Mouse (Mus musculus): ENCODE results near the gene Arhgap44. TPM values are rescaled to one million over a fixed set of nuclear protein-coding genes. Genes with fewer than 3 reads are reported as not detected.

Arhgap44 gene
- polyA plus RNA-seq, 1 experiment from 2014 or later = 4.1 TPM

DNA sequence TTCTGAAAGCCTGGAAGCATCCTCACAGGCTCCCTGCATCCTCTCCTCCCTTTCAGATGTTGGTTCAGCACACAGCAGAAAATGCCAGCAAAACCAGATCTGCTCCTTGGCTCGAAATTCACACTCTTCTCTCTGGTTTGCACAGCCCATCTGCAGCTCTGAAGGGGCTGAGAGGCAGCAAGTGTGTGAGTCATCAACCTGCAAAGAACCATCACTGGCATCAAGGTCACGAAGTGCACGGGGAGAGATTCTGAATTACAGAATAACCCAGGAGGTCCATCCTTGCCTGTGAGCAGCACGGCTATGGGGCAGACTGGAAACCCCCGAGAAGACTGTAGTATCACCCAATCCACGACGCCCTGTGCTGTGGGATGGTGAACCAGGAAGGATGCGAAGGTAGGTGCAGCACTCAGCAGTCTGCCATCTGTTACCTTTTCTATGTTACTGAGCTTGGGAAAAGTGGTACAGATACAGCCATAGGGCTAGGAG lies 27.5 kb downstream of the Arhgap44 start:
- no peak overlapping the region for H3K9ac ChIP-seq (replicated peaks)
- no peaks in the 10 kb centered on the region for H3K27me3 ChIP-seq
- 83% methylated on average over 8 of the region's 8 CpGs for WGBS
- H3K4me2 ChIP-seq = no peak overlapping the region
- H3K4me1 ChIP-seq (replicated peaks) = no peaks in the 10 kb centered on the region
- H3K9me3 ChIP-seq = no peaks in the 10 kb centered on the region
- no peak overlapping the region for H3K27ac ChIP-seq
- no peak overlapping the region for H3K4me3 ChIP-seq (replicated peaks)
- no peaks in the 10 kb centered on the region for H3K36me3 ChIP-seq
- ATAC-seq (ENCODE audit: insufficient number of reproducible peaks, insufficient read depth, low FRiP score, low TSS enrichment, low read depth) = no peak

DNA sequence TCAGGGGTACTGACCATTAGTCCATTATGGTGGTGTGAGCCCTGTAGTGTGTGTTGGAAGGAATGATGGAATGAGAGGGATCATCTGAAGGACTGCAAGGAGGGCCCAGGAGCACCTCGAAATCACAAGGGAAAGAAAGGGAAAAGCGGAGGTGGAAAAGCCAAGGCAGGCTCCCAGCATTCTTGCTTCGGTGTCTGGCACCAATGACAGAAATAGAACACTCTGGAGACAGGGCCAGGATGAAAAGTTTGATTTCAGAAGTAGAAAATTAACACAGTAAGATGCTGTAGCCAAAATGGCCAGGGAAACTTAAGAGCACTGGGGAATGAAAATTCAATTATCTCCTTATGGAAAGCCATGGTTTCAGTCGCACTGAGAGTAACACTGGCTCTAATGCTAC lies 29.1 kb downstream of the Arhgap44 start:
- Histone ChIP-seq H3K9ac (replicated peaks) (no peak overlapping the region), H3K36me3 (no peaks in the 10 kb centered on the region), H3K4me2 (no peak overlapping the region), H3K4me1 (replicated peaks) (no peaks in the 10 kb centered on the region), H3K4me3 (replicated peaks) (no peak overlapping the region), H3K9me3 (no peaks in the 10 kb centered on the region), H3K27me3 (no peaks in the 10 kb centered on the region), H3K27ac (no peak overlapping the region)
- no peak for ATAC-seq (ENCODE audit: insufficient number of reproducible peaks, insufficient read depth, low FRiP score, low TSS enrichment, low read depth)
- WGBS = 88% methylated on average over 4 of the region's 4 CpGs

- H3K36me3 ChIP-seq = no peaks in the 10 kb centered on the region
- 90% methylated on average over 4 of the region's 4 CpGs for WGBS
- no peak overlapping the region for H3K9ac ChIP-seq (replicated peaks)
- H3K27ac ChIP-seq = no peak overlapping the region
- H3K9me3 ChIP-seq = no peaks in the 10 kb centered on the region
- ATAC-seq (ENCODE audit: insufficient number of reproducible peaks, insufficient read depth, low FRiP score, low TSS enrichment, low read depth) = no peak
- peaks cover 10% of the 10 kb centered on the region for H3K4me1 ChIP-seq (replicated peaks)
- no peaks in the 10 kb centered on the region for H3K27me3 ChIP-seq
- H3K4me3 ChIP-seq (replicated peaks) = no peak overlapping the region
- H3K4me2 ChIP-seq = no peak overlapping the region
These were observed 33.7 kb downstream of the Arhgap44 start for GRCm38 (mm10) chr11:65129110-65129509.

DNA sequence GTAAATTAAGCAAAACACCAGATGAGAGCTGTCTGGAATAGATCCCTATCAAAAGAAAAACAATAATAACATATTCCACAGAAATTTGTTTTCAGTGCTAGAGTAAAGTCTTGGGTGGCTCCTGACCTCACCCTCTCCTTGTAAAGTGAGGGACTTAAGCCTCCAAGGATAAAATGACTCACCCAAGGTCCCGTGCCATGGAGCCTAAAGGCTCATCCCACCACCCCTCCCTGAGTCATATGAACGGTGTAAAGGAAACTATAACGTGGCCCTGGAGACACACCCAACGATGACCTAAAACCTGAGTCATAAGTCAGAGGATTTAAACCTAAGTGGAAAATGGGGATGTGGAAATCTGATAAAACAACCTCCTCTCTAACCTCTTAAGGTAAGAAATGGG lies 34.1 kb downstream of the Arhgap44 start:
- Histone ChIP-seq H3K4me1 (replicated peaks) (peaks cover 10% of the 10 kb centered on the region), H3K36me3 (no peaks in the 10 kb centered on the region), H3K27ac (no peak overlapping the region), H3K9ac (replicated peaks) (no peak overlapping the region), H3K27me3 (no peaks in the 10 kb centered on the region), H3K4me2 (no peak overlapping the region), H3K9me3 (no peaks in the 10 kb centered on the region), H3K4me3 (replicated peaks) (no peak overlapping the region)
- 91% methylated on average over 4 of the region's 4 CpGs for WGBS
- ATAC-seq (ENCODE audit: insufficient number of reproducible peaks, insufficient read depth, low FRiP score, low TSS enrichment, low read depth) = no peak

- Histone ChIP-seq H3K36me3 (no peaks in the 10 kb centered on the region), H3K27ac (peak overlapping the region; percentile 64; the same call in 1 of the 2 replicates), H3K4me1 (replicated peaks) (peaks cover 10% of the 10 kb centered on the region), H3K9ac (replicated peaks) (no peak overlapping the region), H3K27me3 (no peaks in the 10 kb centered on the region), H3K4me3 (replicated peaks) (no peak overlapping the region), H3K4me2 (no peak overlapping the region), H3K9me3 (no peaks in the 10 kb centered on the region)
- no peak for ATAC-seq (ENCODE audit: insufficient number of reproducible peaks, insufficient read depth, low FRiP score, low TSS enrichment, low read depth)
- 77% methylated on average over 9 of the region's 9 CpGs for WGBS
These were observed 36.2 kb downstream of the Arhgap44 start for GRCm38 (mm10) chr11:65126566-65126965.

GRCm38 (mm10) chr11:65124913-65125418 lies 37.8 kb downstream of the Arhgap44 start:
- ATAC-seq (ENCODE audit: insufficient number of reproducible peaks, insufficient read depth, low FRiP score, low TSS enrichment, low read depth) = peak; percentile 59; the same call in 1 of the 2 replicates
- H3K27ac ChIP-seq = no peak overlapping the region

DNA sequence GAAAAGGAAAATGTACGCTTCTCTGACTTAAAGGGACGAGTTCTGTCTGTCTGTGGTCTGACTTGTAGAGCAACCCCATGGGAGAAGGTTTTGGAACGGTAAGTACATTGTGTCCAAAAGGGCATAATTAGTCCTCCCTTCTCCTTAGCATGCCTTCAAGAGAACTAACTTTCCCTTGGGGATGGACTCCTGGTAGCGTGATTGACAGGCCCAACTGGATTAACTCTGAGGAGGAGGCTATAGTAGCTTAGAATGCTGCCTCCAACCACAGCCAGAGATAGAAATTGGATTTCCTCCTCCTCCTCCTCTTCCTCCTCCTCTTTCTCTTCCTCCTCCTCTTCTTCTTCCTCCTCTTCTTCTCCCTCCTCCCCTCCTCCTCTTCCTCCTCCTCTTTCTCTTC lies 42.5 kb downstream of the Arhgap44 start:
- Histone ChIP-seq H3K27me3 (no peaks in the 10 kb centered on the region), H3K4me2 (no peak overlapping the region), H3K4me1 (replicated peaks) (peaks cover 8% of the 10 kb centered on the region), H3K4me3 (replicated peaks) (no peak overlapping the region), H3K27ac (no peak overlapping the region), H3K9me3 (no peaks in the 10 kb centered on the region), H3K9ac (replicated peaks) (no peak overlapping the region), H3K36me3 (no peaks in the 10 kb centered on the region)
- 88% methylated on average over 4 of the region's 4 CpGs for WGBS
- ATAC-seq (ENCODE audit: insufficient number of reproducible peaks, insufficient read depth, low FRiP score, low TSS enrichment, low read depth) = no peak

More at GRCm38 (mm10) chr11:65124913-65125418, 37.8 kb downstream of the Arhgap44 start:
- Histone ChIP-seq H3K4me3 (replicated peaks) (no peak overlapping the region), H3K9me3 (no peaks in the 10 kb centered on the region), H3K36me3 (no peaks in the 10 kb centered on the region), H3K4me2 (no peak overlapping the region), H3K4me1 (replicated peaks) (peaks cover 10% of the 10 kb centered on the region), H3K27me3 (no peaks in the 10 kb centered on the region), H3K9ac (replicated peaks) (no peak overlapping the region)
- WGBS = 63% methylated on average over 8 of the region's 8 CpGs

- H3K27me3 ChIP-seq = no peaks in the 10 kb centered on the region
- 83% methylated on average over 6 of the region's 6 CpGs for WGBS
These were observed 47.0 kb downstream of the Arhgap44 start for GRCm38 (mm10) chr11:65115811-65116210.

GRCm38 (mm10) chr11:65112086-65112485 lies 50.7 kb downstream of the Arhgap44 start:
- ATAC-seq (ENCODE audit: insufficient number of reproducible peaks, insufficient read depth, low FRiP score, low TSS enrichment, low read depth) = no peak
- Histone ChIP-seq H3K36me3 (no peaks in the 10 kb centered on the region), H3K4me3 (replicated peaks) (no peak overlapping the region), H3K27me3 (no peaks in the 10 kb centered on the region), H3K4me1 (replicated peaks) (peaks cover 14% of the 10 kb centered on the region), H3K9ac (replicated peaks) (no peak overlapping the region), H3K4me2 (no peak overlapping the region), H3K27ac (no peak overlapping the region), H3K9me3 (no peaks in the 10 kb centered on the region)
- 44% methylated on average over 4 of the region's 4 CpGs for WGBS

More at GRCm38 (mm10) chr11:65115811-65116210, 47.0 kb downstream of the Arhgap44 start:
- no peak overlapping the region for H3K4me3 ChIP-seq (replicated peaks)
- H3K9ac ChIP-seq (replicated peaks) = no peak overlapping the region
- H3K4me2 ChIP-seq = no peak overlapping the region
- H3K36me3 ChIP-seq = no peaks in the 10 kb centered on the region
- H3K27ac ChIP-seq = no peak overlapping the region
- ATAC-seq (ENCODE audit: insufficient number of reproducible peaks, insufficient read depth, low FRiP score, low TSS enrichment, low read depth) = no peak
- H3K4me1 ChIP-seq (replicated peaks) = peaks cover 14% of the 10 kb centered on the region
- no peaks in the 10 kb centered on the region for H3K9me3 ChIP-seq

- Histone ChIP-seq H3K27me3 (no peaks in the 10 kb centered on the region), H3K4me1 (replicated peaks) (peaks cover 14% of the 10 kb centered on the region), H3K4me3 (replicated peaks) (no peak overlapping the region), H3K36me3 (no peaks in the 10 kb centered on the region), H3K9ac (replicated peaks) (no peak overlapping the region), H3K9me3 (no peaks in the 10 kb centered on the region), H3K4me2 (no peak overlapping the region), H3K27ac (no peak overlapping the region)
- WGBS = 55% methylated on average over 5 of the region's 5 CpGs
- ATAC-seq (ENCODE audit: insufficient number of reproducible peaks, insufficient read depth, low FRiP score, low TSS enrichment, low read depth) = no peak
These were observed 51.1 kb downstream of the Arhgap44 start for GRCm38 (mm10) chr11:65111651-65112050.

DNA sequence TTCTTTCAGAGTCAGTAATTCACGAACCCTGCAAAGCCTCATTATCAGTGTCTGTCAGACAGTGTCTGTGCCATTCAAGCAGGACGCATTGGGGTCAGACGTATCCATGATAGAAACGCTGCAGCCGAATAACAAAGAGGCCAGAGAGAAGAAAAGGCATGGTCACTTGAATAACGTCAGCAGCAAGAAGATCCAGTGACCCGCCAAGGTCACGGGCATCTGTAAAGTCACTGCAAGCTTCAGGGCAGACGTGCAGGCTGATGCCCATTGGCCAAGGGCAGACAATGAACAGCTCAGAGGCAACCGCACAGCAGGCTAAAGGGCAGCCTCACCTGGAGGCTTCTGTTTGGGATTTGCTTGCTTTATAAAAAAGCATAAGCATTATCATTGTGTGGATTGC lies 52.7 kb downstream of the Arhgap44 start:
- WGBS = 87% methylated on average over 10 of the region's 10 CpGs
- Histone ChIP-seq H3K4me2 (no peak overlapping the region), H3K36me3 (no peaks in the 10 kb centered on the region), H3K4me1 (replicated peaks) (peaks cover 14% of the 10 kb centered on the region), H3K9ac (replicated peaks) (no peak overlapping the region), H3K4me3 (replicated peaks) (no peak overlapping the region), H3K27me3 (no peaks in the 10 kb centered on the region), H3K27ac (no peak overlapping the region), H3K9me3 (no peaks in the 10 kb centered on the region)
- ATAC-seq (ENCODE audit: insufficient number of reproducible peaks, insufficient read depth, low FRiP score, low TSS enrichment, low read depth) = no peak

DNA sequence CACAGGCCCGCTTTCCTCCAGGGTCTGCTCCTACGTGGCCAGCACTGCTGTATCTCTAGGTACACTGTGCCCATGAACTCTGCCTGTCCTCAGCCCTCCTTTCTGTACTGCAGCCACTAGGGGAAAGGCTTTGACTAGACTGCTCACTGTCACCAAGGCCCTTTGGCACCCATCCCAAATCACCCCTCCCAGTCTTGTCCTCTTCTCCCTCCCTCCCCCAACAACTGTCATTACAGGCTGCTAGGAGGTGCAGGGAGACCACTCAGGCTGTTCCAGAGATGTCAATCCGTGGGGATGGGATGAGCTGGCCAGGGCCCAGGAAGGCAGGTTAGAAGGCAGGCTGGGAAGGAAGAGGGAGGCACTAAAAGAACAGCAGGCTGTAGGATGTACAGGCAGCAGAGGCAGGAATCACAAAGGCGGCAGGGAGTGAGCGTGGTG lies 55.0 kb downstream of the Arhgap44 start:
- H3K27ac ChIP-seq = no peak overlapping the region
- H3K9ac ChIP-seq (replicated peaks) = no peak overlapping the region
- peaks cover 14% of the 10 kb centered on the region for H3K4me1 ChIP-seq (replicated peaks)
- H3K27me3 ChIP-seq = no peaks in the 10 kb centered on the region
- 73% methylated on average over 5 of the region's 5 CpGs for WGBS
- H3K9me3 ChIP-seq = no peaks in the 10 kb centered on the region
- no peak overlapping the region for H3K4me2 ChIP-seq
- H3K4me3 ChIP-seq (replicated peaks) = no peak overlapping the region
- ATAC-seq (ENCODE audit: insufficient number of reproducible peaks, insufficient read depth, low FRiP score, low TSS enrichment, low read depth) = no peak
- no peaks in the 10 kb centered on the region for H3K36me3 ChIP-seq

All from limb, embryonic 12.5 days (tissue).